ENCODE assay signal across 33 mouse cellular contexts in the genomic region with DNA sequence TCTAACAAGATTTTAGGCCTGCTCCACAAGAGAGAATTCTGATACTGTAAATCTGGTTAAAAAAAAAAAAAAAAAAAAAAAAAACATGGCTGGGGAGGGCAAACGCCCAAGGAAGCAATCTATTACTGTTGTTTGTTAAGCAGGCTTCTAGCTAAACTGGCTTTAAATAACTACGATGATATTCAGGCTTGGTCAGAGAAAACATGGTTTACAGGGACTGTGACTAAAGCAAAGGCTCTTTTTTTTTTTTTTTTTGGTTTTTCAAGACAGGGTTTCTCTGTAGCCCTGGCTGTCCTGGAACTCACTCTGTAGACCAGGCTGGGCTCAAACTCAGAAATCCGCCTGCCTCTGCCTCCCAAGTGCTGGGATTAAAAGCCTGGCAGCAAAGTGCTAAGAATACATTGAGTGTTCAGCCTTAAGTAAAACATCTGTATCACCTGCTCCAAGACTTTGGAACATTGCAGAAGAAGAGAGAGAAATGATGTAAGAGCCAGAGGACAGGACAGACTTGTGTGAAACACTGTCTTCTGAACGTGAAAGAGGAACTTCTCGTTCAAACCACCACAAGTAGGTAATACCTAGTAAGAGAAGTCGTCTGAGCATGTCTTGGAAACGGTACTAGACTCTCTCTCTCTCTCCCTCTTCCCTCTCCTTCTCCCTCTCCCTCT. TPM values are rescaled to one million over a fixed set of nuclear protein-coding genes. Genes with fewer than 3 reads are reported as not detected.
DNase-seq lines count a peak whose midpoint lies in the region; ATAC-seq and TF ChIP-seq lines count a peak whose summit lies in the region.
"Had no signal": no experiment of that assay in that cellular context is flagged by ENCODE, and none has a peak within 500 bp of the region (broad histone marks: within the 10 kb centered on the region; RNA-seq: fewer than 3 reads in every experiment).

No protein-coding gene starts in this region.

- no peaks in the 10 kb centered on the region for H3K9me3 ChIP-seq in MEL (replicated peaks; ENCODE audit: insufficient read depth, low read length)
- H3K9me3 ChIP-seq: forebrain, embryonic 13.5 days; G1E; hindbrain, embryonic 13.5 days; limb, embryonic 10.5 days; limb, embryonic 15.5 days; liver, embryonic 13.5 days; midbrain, embryonic 10.5 days; neural tube, embryonic 12.5 days had no signal

- TF ChIP-seq CTCF in MEL (IDR thresholded peaks at IDR 0.05 in 2 of 3, conservative IDR thresholded peaks at IDR 0.05 in 1 of 3; ENCODE audit: control insufficient read depth in 1 of 3, insufficient read depth in 1 of 3, low read depth in 2 of 3, low read length in 3 of 3, poor library complexity in 1 of 3, severe bottlenecking in 1 of 3) = no peak

- H3K4me1 ChIP-seq in MEL (ENCODE audit: control insufficient read depth in 1 of 2, insufficient read depth in 2 of 2, low read length in 2 of 2) = peaks cover 13 to 17% of the 10 kb centered on the region in 2 experiments

- no peak for TF ChIP-seq EP300 in MEL (IDR thresholded peaks at IDR 0.05; ENCODE audit: low read depth in 1 of 2, low read length in 2 of 2)

- peak; percentile 43 for ATAC-seq in megakaryocyte, adult 5-6 weeks (ENCODE audit: poor library complexity, severe bottlenecking)
- ATAC-seq: forebrain, embryonic 13.5 days; intestine, embryonic 16.5 days had no signal

- H3K27ac ChIP-seq in MEL (ENCODE audit: control insufficient read depth, low read depth, low read length) = peak overlapping the region; percentile 47
- H3K27ac ChIP-seq: forebrain, embryonic 13.5 days; hindbrain, embryonic 13.5 days; kidney, postnatal 0 days; limb, embryonic 10.5 days; limb, embryonic 15.5 days; liver, embryonic 13.5 days; macrophage; midbrain, embryonic 10.5 days; neural tube, embryonic 12.5 days had no signal

- peaks cover 0 to 16% of the 10 kb centered on the region in 2 experiments; a peak in 2 of 4 replicates for H3K36me3 ChIP-seq in MEL (ENCODE audit: control insufficient read depth in 1 of 2, insufficient read depth in 2 of 2, low read length in 2 of 2)
- H3K36me3 ChIP-seq: hindbrain, embryonic 13.5 days; limb, embryonic 15.5 days; liver, embryonic 13.5 days; midbrain, embryonic 10.5 days; neural tube, embryonic 12.5 days had no signal

- peak; percentile 8 for DNase-seq in lung, postnatal 25 days (ENCODE audit: low spot score)
- DNase-seq in lung, postnatal 10 days = no peak
- DNase-seq in MEL (ENCODE audit: low read depth, low spot score) = peak; percentile 82
- no peak for DNase-seq in yolk sac, embryonic 10.5 days (ENCODE audit: low spot score)
- DNase-seq in cerebellum, adult 9-10 months = no peak
- no peak for DNase-seq in cerebellum, postnatal 36 days
- DNase-seq: adrenal gland, adult 2 months; adrenal gland, postnatal 36 days; B cell, adult 2 months; cerebellum, adult 18-20 months; cerebellum, postnatal 14 days; gastrocnemius, postnatal 10 days; heart, adult 18-20 months; heart, postnatal 4 days; kidney, adult 8-10 months; layer of hippocampus, adult 9-11 months; liver, embryonic 13.5 days; lung, adult 18-20 months; right cerebral cortex, postnatal 14 days; thymus, adult 2 months; thymus, postnatal 4 days had no signal

- no peak for TF ChIP-seq POLR2A in MEL (IDR thresholded peaks at IDR 0.05; ENCODE audit: control insufficient read depth in 1 of 2, insufficient read depth in 1 of 2, low read depth in 1 of 2, low read length in 2 of 2, poor library complexity in 1 of 2)

- no peak overlapping the region; the same call in 1 of the 2 replicates for H3K9ac ChIP-seq in MEL (ENCODE audit: control insufficient read depth, low read depth, low read length, poor library complexity, severe bottlenecking)
- H3K9ac ChIP-seq: forebrain, embryonic 13.5 days; hindbrain, embryonic 13.5 days; limb, embryonic 15.5 days; liver, embryonic 13.5 days; neural tube, embryonic 12.5 days had no signal

- no peak overlapping the region; a peak in 1 of 4 replicates for H3K4me3 ChIP-seq in MEL (ENCODE audit: control insufficient read depth in 1 of 2, insufficient read depth in 1 of 2, low read depth in 2 of 2, low read length in 2 of 2)
- H3K4me3 ChIP-seq: forebrain, embryonic 13.5 days; hindbrain, embryonic 13.5 days; limb, embryonic 10.5 days; limb, embryonic 15.5 days; liver, embryonic 13.5 days; midbrain, embryonic 10.5 days; myocyte; neural tube, embryonic 12.5 days had no signal

- H3K27me3 ChIP-seq in MEL (ENCODE audit: control insufficient read depth in 1 of 2, insufficient read depth in 2 of 2, low read length in 2 of 2) = no peaks in the 10 kb centered on the region
- H3K27me3 ChIP-seq: forebrain, embryonic 13.5 days; limb, embryonic 15.5 days; liver, embryonic 13.5 days; neural tube, embryonic 12.5 days had no signal

- peaks cover 13% of the 10 kb centered on the region for H3K79me2 ChIP-seq in MEL (ENCODE audit: control insufficient read depth, insufficient read depth, low read length, poor library complexity)

- TF ChIP-seq RAD21 in MEL (IDR thresholded peaks at IDR 0.05; ENCODE audit: low read depth, low read length) = no peak

TF ChIP-seq in MEL, 35 proteins besides CTCF, POLR2A, EP300 and RAD21:
- TF ChIP-seq ZNF384 (IDR thresholded peaks at IDR 0.05; ENCODE audit: low read depth, low read length) (peak; percentile 88), MYC (IDR thresholded peaks at IDR 0.05; ENCODE audit: low read depth, low read length) (0 out of 2 replicates have a peak, but pooled peaks have one; percentile 31), GATA1 (IDR thresholded peaks at IDR 0.05; ENCODE audit: low read depth, low read length) (no peak), MEF2A (IDR thresholded peaks at IDR 0.05; ENCODE audit: extremely low read depth, insufficient replicate concordance, low read depth, low read length, poor library complexity, severe bottlenecking) (no peak), MAX (IDR thresholded peaks at IDR 0.05; ENCODE audit: low read length) (0 out of 2 replicates have a peak, but pooled peaks have one; percentile 19), ETS1 (IDR thresholded peaks at IDR 0.05; ENCODE audit: low read depth, low read length) (peak; percentile 18; the same call in 1 of the 2 replicates)
TF ChIP-seq in MEL: peak in this region for 4.

RNA-seq across cellular contexts. Expression of a gene that starts 2.2 kb away (rescaled TPM):
- 58.1 and 88.4 TPM in 2 replicates for total RNA-seq in MEL (2012; rRNA removed)
- 100 to 1,000 TPM in 1 of 2 experiments, not detected in 1; 166 TPM for polyA plus RNA-seq in MEL (2012; ENCODE audit: insufficient read depth in 1 of 2, insufficient read length in 2 of 2, low read depth in 1 of 2, low replicate concordance in 2 of 2, missing spikeins in 1 of 2)
- total RNA-seq in megakaryocyte, adult 5-6 weeks (2015) = 200 and 220 TPM in 2 replicates
- 141 and 153 TPM in 2 replicates for total RNA-seq in megakaryocyte, adult 5-6 weeks (2017)

RNA-seq across cellular contexts. Expression of a gene that starts 37.1 kb away (rescaled TPM):
- total RNA-seq in MEL (2012; rRNA removed) = 45.6 and 50.4 TPM in 2 replicates
- 10 to 100 TPM in 1 of 2 experiments, not detected in 1; 50.7 TPM for polyA plus RNA-seq in MEL (2012; ENCODE audit: insufficient read depth in 1 of 2, insufficient read length in 2 of 2, low read depth in 1 of 2, low replicate concordance in 2 of 2, missing spikeins in 1 of 2)
- 48.6 and 68.4 TPM in 2 replicates for total RNA-seq in megakaryocyte, adult 5-6 weeks (2015)
- 71.0 and 86.9 TPM in 2 replicates for total RNA-seq in megakaryocyte, adult 5-6 weeks (2017)

Comparison
In these comparisons a context has a peak if more than half of its experiments do, and no peak if none do; other contexts are left out.
1. DNase-seq: peak in lung, postnatal 25 days (single experiment) and MEL (single experiment); none in lung, postnatal 10 days (single experiment), yolk sac, embryonic 10.5 days (single experiment), cerebellum, adult 9-10 months (single experiment) and cerebellum, postnatal 36 days (0 of 2).